Mouse (Mus musculus) limb, embryonic 14.5 days (tissue): ENCODE results near the gene Gcc2. TPM values are rescaled to one million over a fixed set of nuclear protein-coding genes. Genes with fewer than 3 reads are reported as not detected.

Source experiments
- ATAC-seq: fragments of 200-750 bp; cut with Nextera tagmentation; 2 replicates; pipeline ENCODE4 v1.8.0; 2017; ENCODE audit warnings: low read depth, moderate number of reproducible peaks, moderate TSS enrichment; ENCODE audit not compliant: low FRiP score
- DNase-seq: peaks from one replicate; pipeline ENCODE4 v3.0.0-alpha.2; 2015; ENCODE audit warnings: low spot score
- H3K27ac ChIP-seq: fragments of 300-500 bp; sonication (generic); replicated peaks from 2 replicates; pipeline ENCODE4 v1.5.1; 2014; ENCODE audit warnings: low read depth, mild to moderate bottlenecking, low read length, moderate library complexity, mixed read lengths
- H3K27me3 ChIP-seq: fragments of 300-500 bp; sonication (generic); 2 replicates; pipeline ENCODE4 v1.6.1; 2014; ENCODE audit warnings: low read length, mixed read lengths; ENCODE audit not compliant: control insufficient read depth, insufficient read depth
- H3K36me3 ChIP-seq: fragments of 300-500 bp; sonication (generic); 2 replicates; pipeline ENCODE4 v1.6.1; 2014; ENCODE audit warnings: mild to moderate bottlenecking, low read length, moderate library complexity, mixed read lengths; ENCODE audit not compliant: control insufficient read depth, insufficient read depth
- H3K4me1 ChIP-seq: fragments of 300-500 bp; sonication (generic); 2 replicates; pipeline ENCODE4 v1.6.1; 2014; ENCODE audit warnings: antibody characterized with exemption, low read length, mixed read lengths; ENCODE audit not compliant: control insufficient read depth, insufficient read depth
- H3K4me2 ChIP-seq: fragments of 300-500 bp; sonication (generic); replicated peaks from 2 replicates; pipeline ENCODE4 v1.6.1; 2014; ENCODE audit warnings: low read depth, mild to moderate bottlenecking, low read length, moderate library complexity; ENCODE audit not compliant: severe bottlenecking
- H3K4me3 ChIP-seq: fragments of 300-500 bp; sonication (generic); replicated peaks from 2 replicates; pipeline ENCODE4 v1.5.1; 2014; ENCODE audit warnings: low read length
- H3K9ac ChIP-seq: fragments of 300-500 bp; sonication (generic); 2 replicates; pipeline ENCODE4 v1.6.1; 2014; ENCODE audit warnings: mild to moderate bottlenecking, low read depth, low read length, moderate library complexity; ENCODE audit not compliant: severe bottlenecking
- H3K9me3 ChIP-seq: fragments of 300-500 bp; sonication (generic); 2 replicates; pipeline ENCODE4 v1.6.1; 2016; ENCODE audit warnings: low read length; ENCODE audit not compliant: control insufficient read depth
- POLR2A ChIP-seq: fragments of 200-500 bp; IDR thresholded peaks from 2 replicates; pipeline ENCODE4 v1.8.0; 2012; ENCODE audit warnings: inconsistent platforms, mild to moderate bottlenecking, moderate library complexity, borderline replicate concordance; ENCODE audit not compliant: insufficient read depth, insufficient read length; ENCODE audit errors: extremely low read depth
- WGBS: fragments of 180-500 bp; shearing (Covaris S2); extraction: QIAGEN DNeasy Blood & Tissue Kit; methylation state at CpG from one replicate; pipeline ENCODE4 v1.1.7; 2014; 5-methylcytosine and 5-hydroxymethylcytosine counted together
- polyA plus RNA-seq, 2 experiments: library from polyadenylated mRNA; depleted of rRNA in 1 of 2; stranded (reverse) in 1 of 2; unstranded in 1 of 2; fragments of >200 nt; fragmentation: Nextera tagmentation in 1 of 2; extraction: Ambion mirVana in 1 of 2; gene quantifications; 2 replicates each; pipeline versions ENCODE4 v1.2.1 to v1.2.3; 2012 to 2014

Gcc2 gene
- polyA plus RNA-seq (2012; rRNA removed): 24.9 and 29.3 TPM in 2 replicates
- polyA plus RNA-seq (2014; fragmentation: Nextera tagmentation; extraction: Ambion mirVana): 42.5 and 51.0 TPM in 2 replicates

GRCm38 (mm10) chr10:58255213-58255892, at the start of gene Gcc2:
Gene Gcc2 (plus strand): TSS chr10:58255497.
- Histone ChIP-seq H3K4me2 (peak within 1 kb of the TSS; percentile 54), H3K9ac (peak within 1 kb of the TSS; percentile 75), H3K27ac (peak within 1 kb of the TSS; percentile 63; the same call in 1 of the 2 replicates), H3K36me3 (peaks cover 27% of the 10 kb centered on the region), H3K4me3 (peak within 1 kb of the TSS; percentile 79), H3K4me1 (peaks cover 12% of the 10 kb centered on the region; the same call in 1 of the 2 replicates), H3K9me3 (no peaks in the 10 kb centered on the region), H3K27me3 (no peaks in the 10 kb centered on the region)
- ATAC-seq (peak; percentile 96), DNase-seq (peak; percentile 90)
- 0% methylated on average over 27 of the region's 58 CpGs for WGBS
- peak; percentile 43; the same call in 1 of the 2 replicates for TF ChIP-seq POLR2A

GRCm38 (mm10) chr10:58205986-58206385, 49.3 kb upstream of the Gcc2 start:
- no peak for TF ChIP-seq POLR2A
- no peak overlapping the region for H3K4me2 ChIP-seq
- DNase-seq (no peak), ATAC-seq (no peak)
- no peak overlapping the region for H3K4me3 ChIP-seq
- H3K9ac ChIP-seq: no peak overlapping the region
- H3K36me3 ChIP-seq: no peaks in the 10 kb centered on the region
- no peaks in the 10 kb centered on the region for H3K27me3 ChIP-seq
- 55% methylated on average over 1 of the region's 1 CpGs for WGBS
- H3K27ac ChIP-seq: no peak overlapping the region
- 0 out of 2 replicates have a peak, but pooled peaks cover 3% of the 10 kb centered on the region for H3K9me3 ChIP-seq
- no peaks in the 10 kb centered on the region for H3K4me1 ChIP-seq

- Histone ChIP-seq H3K4me3 (no peak overlapping the region), H3K27me3 (no peaks in the 10 kb centered on the region), H3K4me1 (no peaks in the 10 kb centered on the region), H3K4me2 (no peak overlapping the region), H3K36me3 (no peaks in the 10 kb centered on the region), H3K9ac (no peak overlapping the region), H3K9me3 (0 out of 2 replicates have a peak, but pooled peaks cover 3% of the 10 kb centered on the region), H3K27ac (no peak overlapping the region)
- TF ChIP-seq POLR2A: no peak
- 86% methylated on average over 4 of the region's 4 CpGs for WGBS
- DNase-seq: no peak
- no peak for ATAC-seq
These were observed 48.5 kb upstream of the Gcc2 start for GRCm38 (mm10) chr10:58206639-58207404.

DNA sequence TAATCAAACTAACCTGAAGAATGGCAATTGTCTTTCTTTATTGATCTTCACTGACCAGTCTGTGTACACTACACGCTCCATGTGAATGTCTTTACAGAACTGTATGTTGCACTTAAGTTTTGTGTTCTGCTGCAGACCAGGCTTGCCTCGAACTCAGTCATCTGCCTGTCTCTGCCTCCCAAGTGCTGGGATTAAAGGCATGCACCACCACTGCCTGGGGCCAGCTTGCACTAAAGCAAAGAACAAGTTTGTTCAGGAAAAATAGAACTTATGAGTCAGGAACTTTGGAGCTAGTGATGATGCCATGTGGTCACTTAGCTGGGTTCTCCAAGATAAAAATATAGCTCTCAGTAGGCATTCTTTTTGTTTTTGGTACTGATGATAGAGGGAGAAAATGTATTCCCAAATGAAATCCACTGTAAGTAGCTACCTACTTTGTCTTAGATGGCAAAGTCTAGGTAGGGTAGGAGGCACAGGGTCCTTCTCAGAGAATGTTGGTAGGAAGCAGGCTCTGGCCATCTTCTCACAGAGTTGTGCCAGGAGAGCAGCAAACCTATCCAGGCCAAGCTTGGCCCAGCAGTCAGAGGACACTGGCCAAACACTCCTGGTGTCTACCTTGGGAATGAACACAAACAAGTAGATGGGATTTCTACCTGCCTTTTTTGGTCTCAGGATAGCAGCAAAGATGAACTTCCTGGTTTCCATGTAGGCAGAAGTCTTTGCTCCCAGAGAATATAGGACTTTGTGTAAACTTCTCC, 45.4 kb upstream of the Gcc2 start:
- no peak overlapping the region for H3K27ac ChIP-seq
- no peak for ATAC-seq
- no peak overlapping the region for H3K4me2 ChIP-seq
- DNase-seq: no peak
- no peak overlapping the region for H3K4me3 ChIP-seq
- H3K9ac ChIP-seq: no peak overlapping the region
- H3K9me3 ChIP-seq: 0 out of 2 replicates have a peak, but pooled peaks cover 3% of the 10 kb centered on the region
- 66% methylated on average over 2 of the region's 2 CpGs for WGBS
- H3K4me1 ChIP-seq: no peaks in the 10 kb centered on the region
- H3K36me3 ChIP-seq: no peaks in the 10 kb centered on the region
- no peak for TF ChIP-seq POLR2A
- no peaks in the 10 kb centered on the region for H3K27me3 ChIP-seq

- H3K9me3 ChIP-seq: 0 out of 2 replicates have a peak, but pooled peaks cover 3% of the 10 kb centered on the region
- H3K27ac ChIP-seq: no peak overlapping the region
- WGBS: 67% methylated on average over 1 of the region's 1 CpGs
- TF ChIP-seq POLR2A: no peak
- H3K4me1 ChIP-seq: no peaks in the 10 kb centered on the region
- no peak overlapping the region for H3K4me3 ChIP-seq
- ATAC-seq (no peak), DNase-seq (no peak)
- H3K27me3 ChIP-seq: no peaks in the 10 kb centered on the region
- H3K36me3 ChIP-seq: no peaks in the 10 kb centered on the region
- no peak overlapping the region for H3K4me2 ChIP-seq
- H3K9ac ChIP-seq: no peak overlapping the region
These were observed 44.8 kb upstream of the Gcc2 start for GRCm38 (mm10) chr10:58210514-58210913.
